Mouse (Mus musculus) layer of hippocampus, postnatal 36 days (tissue): ENCODE results near the gene Tpx2. TPM values are rescaled to one million over a fixed set of nuclear protein-coding genes. Genes with fewer than 3 reads are reported as not detected.

Source experiments
- DNase-seq, 2 experiments: peaks; one replicate each; pipeline ENCODE4 v3.0.0; 2022
- total RNA-seq, 2 experiments: library from RNA; stranded (reverse); gene quantifications; 2 replicates each; pipeline ENCODE4 v1.2.3; 2021

Gene Tpx2
- total RNA-seq, 2 experiments from 2014 or later: 2.0 to 3.1 TPM

DNA sequence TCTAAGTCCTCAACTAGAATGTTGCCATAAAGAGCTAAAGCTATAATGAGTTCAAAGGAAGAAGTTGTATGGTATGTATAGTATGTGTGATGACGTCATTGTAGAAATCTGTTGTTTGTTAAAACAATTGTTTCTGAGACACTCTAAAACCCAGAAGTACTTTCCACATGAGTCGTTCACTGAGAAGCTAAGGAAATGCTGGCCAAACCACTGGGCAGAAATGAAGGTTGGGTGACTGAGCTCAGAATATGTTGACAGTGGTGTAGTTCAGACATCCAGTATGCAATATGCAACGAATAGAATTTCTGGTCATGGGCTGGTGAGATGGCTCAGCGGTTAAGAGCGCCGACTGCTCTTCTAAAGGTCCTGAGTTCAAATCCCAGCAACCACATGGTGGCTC, 15.6 kb downstream of the Tpx2 start:
- no peak for DNase-seq

DNA sequence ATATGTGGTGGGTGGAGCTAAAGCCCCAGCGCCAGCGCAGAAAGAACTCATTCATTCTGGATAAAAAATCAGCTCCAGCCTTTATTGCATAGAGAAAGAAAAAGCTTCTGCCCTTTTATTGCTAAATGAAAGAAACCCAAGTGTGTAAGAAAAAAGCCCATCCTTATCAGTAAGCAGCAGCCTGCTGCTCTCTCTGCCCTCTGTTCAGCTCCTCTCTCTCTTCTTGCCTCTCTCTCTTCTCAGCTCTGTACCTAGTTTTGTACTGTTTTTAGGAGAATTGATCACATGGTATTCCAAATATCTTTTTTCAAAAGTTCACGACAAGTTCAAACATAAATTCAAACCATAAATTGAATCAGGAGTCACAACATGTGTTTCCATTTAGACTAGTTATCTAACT, 30.5 kb downstream of the Tpx2 start:
- no peak for DNase-seq

DNA sequence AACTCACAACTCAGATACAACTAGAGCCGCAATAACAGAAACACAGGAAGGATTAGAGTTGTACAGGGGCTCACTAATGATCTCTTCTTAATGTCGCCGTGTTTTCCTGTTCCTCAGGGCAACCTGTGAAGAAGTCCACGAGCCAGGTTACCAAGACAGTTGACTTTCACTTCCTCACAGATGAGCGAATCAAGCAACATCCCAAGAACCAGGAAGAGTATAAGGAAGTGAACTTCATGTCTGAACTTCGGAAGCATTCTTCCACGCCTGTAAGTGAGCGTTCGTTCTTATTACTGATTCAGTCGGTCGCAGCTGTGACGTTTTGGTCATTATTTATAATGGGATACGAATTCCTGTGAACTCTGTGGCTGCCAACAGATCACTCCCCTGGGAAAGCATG, 33.1 kb downstream of the Tpx2 start:
- no peak for DNase-seq

DNA sequence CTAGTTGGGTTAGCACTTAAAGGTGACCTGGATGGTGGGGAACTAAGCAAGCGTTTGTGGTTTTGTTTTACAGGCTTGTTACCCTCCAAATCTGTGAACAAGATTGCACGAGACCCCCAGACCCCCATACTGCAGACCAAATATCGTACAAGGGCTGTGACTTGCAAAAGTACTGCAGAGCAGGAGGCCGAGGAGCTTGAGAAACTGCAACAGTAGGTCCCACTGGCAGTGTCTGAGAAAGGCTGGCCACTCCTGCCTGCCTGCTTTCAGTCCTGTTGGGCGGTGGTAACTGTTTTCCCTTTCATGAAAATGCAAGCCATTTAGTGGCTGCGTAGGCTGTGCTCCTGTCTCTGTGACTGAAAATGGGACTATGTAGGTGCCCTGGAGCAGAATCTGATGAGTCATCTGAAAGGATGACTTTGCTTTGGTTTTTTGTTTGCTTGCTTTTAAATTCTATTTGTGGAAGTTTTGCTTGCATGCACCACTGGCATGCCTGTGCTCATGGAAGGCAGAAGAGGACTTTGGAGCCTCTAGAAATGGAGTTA, 36.4 kb downstream of the Tpx2 start:
- DNase-seq: peak in 1 of 2 experiments; percentile 5

DNA sequence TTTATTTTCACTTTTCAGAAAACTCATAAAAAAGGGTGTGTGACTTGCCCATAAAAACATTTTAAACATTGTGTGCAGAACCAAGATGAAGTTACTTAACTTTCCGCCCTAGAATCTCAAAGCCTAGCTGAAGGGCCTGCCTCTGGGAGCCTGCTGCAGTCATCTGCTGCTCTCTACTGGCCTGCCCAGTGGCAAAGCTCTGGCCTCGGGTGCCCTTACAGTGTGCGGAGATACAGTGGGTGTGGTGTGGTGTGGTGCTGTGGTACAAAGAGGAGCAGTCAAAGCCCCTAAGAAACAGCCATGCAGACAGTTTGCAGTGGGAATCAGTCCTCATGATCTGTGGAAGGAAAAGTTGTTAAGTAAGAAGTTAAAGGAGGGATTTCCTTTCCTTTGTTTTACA, 39.5 kb downstream of the Tpx2 start:
- DNase-seq: no peak

DNA sequence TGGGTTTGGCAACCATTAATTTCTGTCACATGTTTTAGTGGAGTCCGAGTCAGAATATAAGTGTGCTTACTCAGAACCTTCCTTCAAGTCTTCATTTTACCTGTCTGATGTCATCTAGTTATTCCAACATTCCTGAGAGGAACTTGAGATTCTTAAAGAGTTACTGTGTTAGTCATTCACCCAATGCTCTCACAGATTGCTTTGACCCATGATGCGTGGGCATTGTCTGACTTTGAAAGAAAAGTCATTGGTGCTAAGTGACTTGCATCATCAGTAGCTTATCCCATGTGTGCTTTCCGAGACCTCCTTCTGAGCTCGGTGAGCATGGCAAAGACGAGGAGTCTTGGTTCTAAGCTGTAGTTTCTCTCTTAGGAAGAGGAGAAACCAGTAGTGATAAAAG, 41.0 kb downstream of the Tpx2 start:
- DNase-seq: no peak

DNA sequence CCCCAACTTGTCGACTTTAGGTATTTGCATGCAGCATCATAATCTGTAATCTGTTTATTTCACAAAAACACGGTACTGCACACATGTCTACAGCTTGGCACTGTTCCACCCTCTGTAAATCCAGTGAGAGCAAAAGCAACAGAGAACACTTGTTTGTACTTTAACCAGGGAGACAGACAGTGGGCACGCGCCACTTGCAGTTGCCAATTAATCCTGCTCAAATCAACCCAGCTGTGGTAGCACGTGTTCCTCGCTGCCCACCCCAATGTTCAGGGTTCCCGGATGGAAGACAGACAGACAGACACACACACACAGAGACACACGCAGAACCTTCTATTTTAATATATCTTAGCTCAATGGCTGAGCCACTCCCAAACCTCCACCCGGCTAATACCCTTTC, 48.1 kb downstream of the Tpx2 start:
- no peak for DNase-seq

DNA sequence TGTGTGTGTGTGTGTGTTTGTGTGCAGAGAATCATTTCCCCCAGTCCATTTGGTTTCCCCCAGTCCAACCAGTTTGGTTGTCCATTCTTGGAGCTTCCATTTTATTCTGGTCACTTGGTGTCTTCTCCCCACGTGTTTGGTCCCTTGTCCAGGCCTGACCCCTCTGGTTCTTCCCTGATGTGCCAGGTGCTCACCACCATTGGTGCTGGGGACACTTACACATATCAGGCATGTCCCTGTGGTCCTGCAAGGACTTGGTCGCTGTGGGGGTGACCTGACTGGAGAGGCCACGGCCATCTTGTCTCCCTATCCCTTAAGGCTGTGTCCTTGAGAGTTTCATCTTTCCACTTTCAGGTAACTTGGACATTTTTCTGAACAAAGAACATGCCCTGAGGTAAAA, 49.2 kb downstream of the Tpx2 start:
- no peak for DNase-seq

DNA sequence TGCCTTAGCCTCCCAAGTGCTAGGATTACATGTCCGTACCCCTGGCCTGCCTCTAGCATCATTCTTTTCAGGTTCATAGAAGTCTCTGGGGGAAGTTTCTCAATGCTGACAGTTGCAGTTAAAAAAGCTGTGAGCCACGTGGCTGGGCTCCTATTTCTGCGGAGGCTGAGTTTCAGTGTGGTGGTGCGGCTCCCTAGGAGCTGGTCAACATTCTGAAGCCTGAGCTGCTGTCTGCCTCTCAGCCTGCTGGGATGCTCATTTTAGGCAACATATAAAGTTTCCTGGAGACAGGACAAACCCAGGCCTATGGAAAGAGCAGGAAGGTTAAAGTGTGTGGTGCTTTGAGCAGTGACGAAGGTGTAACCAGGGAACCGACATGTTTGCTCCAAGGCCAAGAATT, 51.2 kb downstream of the Tpx2 start:
- no peak for DNase-seq

DNA sequence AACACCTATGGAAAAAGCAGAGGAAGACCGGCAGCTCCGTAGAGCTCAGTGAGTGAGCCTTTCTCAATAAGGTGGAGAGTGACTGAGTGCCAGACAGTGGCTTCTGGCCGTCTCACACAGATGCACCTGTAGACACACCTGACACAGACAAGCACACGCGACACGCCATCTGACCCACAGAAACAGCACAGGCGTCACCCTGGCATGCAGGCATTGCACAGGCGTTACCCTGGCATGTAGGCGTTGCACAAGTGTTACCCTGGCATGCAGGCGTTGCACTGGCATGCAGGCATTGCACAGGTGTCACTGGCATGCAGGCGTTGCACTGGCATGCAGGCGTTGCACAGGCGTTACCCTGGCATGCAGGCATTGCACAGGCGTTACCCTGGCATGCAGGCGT, 53.5 kb downstream of the Tpx2 start:
- DNase-seq: no peak

DNA sequence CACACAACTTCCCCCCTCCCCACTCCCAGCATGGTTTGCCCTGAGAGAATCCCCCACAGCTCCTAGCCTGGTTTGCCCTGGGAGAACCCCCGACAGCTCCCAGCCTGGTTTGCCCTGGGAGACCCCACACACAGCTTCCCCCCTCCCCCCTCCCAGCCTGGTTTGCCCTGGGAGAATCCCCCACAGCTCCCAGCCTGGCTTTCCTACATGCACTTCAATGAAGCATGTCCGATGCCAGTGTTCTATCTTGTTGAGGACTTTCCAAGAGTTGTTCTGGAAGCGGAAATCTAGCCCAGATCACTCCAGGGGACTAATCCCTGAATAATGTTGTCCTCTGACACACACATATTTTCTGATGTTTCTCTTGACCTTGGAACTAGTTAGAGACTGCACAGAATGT, 54.9 kb downstream of the Tpx2 start:
- no peak for DNase-seq

DNA sequence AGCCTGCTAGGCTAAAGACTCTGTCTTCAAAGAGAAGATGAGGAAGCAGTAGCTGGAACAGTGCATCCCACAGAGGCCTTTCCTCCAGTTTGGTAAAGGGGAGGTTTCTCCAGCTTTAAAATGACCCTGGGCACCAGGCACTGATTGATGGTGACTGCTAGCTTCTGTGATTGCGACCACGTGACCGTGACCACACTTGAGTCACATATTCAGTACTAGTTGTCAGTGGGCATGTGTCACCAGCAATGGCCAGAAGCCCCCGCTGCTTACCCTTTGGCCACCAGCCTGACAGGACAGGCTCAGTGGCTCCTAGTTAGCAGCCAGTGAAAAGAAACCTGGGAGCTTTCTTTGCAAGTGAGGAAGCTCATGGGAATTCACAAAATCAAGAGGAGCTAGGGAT, 55.8 kb downstream of the Tpx2 start:
- no peak for DNase-seq

DNA sequence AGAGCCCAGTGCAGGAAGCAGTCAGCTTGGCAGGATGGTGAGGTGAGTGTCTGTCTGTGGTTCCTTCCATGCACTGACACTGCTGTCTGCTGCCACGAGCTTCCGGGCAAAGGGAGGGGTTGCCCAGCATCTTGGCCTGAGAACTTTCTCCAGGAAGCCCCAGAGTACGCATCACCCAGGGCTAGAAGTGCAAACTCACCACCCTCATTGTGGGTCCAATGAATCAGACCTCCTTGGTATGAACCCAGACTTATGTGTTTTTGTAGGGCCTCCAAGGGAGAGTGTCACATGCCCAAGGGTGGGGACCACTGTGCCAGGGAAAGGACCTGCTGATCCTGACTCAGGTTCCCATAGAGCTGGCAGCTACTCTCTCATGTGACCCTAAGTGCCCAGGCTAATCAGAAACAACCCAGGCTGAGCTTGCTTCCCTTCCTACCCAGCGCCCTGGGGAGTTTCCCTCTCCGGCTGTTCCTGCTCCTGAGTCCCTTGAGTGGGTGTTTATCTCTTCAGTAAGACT, 56.4 kb downstream of the Tpx2 start:
- DNase-seq: no peak

DNA sequence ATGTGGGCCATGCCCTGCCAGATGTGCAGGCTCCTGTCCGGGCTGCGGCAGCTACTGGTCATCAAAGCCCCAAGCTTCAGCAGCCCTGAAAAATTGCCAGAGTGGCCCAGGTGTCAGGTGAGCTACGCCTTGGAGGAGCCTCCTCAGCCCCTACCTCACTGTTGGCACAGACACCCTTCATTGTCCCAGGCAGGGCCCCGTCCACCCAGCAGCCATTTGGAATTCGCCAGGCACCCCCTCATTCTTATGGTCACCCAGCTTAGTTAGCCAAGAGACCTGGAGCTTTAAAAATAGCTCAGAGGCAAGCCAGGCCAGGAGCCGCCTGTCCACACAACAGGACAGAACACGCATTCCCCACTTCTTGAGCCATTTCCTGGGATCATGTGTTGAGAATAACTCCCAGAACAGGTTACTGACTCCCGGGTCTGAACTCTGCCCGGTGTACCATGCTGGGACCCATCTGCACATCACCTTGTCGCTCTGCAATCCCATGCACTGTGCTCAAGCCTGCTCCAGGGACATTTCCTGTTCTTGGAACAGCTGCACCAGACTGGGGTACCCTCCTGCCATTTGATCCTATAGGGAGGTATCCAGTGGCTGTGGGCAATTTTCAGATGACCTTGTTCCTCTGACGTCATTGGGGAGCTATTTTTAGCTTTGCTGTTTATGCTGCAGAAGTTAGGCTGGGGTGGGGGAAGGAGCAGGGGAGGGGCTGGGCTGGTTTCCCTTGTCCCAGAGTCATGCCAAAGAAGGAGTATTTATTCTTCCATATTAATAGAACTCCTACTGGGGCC, 57.5 kb downstream of the Tpx2 start:
- no peak for DNase-seq

DNA sequence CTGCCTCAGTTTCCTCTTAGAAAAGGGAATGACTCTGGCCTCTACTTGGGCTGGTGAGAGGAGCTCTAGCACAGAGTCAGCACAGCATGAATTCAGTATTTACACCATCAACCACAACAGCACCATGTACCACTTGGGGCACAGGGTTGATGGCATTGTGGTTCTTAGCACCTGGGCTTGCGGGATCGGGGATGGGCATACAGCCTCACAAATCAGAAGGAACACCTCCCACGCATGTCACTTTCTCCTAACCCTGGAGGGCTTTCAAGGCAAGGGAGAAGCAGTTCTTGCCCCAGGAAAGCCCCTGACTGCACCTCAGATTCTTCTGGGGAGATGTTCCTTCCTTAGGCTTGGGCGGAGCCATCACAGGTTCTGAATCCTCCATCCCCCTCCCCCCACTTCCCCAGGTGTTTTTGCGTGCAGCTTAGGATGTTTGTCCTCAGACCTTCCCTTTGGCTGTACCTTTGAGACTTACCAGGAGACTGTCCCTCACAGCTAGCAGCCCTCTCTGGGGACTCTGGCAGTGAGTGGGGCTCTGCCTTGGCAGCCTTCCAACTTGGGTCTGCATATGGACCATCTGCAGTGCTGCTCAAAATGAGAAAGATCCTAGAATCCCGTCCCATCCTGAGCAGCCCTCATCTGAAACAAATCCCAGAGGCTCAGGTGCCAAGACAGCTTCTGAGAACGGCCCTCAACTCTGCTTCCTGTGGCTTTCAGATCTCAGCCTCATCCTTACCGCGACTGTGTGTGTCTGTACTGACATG, 58.7 kb downstream of the Tpx2 start:
- no peak for DNase-seq

DNA sequence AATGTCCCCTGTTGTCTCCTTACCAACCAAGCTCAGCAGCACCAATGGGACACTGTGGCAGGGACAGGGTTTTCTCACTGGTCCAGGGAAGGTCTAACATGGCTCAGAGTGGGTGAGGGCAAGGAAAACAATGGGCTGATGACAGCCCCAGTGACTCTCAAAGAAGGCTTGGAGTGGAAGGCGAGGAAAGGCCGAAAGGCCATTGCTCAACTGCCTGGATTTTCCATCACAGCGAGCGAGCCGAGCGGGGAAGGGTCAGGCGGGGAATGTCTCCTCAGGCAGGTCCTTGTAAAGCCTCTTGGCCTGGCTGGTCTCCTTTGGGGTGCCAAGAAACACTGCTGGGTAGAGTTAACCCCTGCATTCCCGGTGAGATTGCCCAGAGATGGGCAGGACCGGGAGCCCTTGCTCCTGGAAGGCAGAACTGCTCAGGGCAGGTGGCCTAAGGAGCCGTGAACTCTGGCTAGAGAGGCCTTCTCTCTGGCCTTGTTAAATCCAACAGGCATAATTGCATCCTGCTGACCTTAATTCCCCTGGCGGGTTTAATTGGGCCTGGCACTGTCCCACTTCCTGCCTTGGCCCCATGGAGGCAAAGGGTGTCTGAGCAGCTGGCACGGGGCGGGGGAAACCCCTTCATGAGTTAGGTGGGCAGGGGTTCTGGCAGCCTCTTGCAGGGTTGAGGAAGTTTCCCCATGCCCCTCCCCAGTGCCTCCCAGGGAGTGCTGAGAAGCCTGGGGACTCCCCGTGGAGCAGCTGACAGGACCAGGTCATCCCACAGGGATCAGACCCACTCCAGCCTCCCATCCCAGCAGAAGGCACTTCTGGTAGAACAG, 59.6 kb downstream of the Tpx2 start:
- no peak for DNase-seq

DNA sequence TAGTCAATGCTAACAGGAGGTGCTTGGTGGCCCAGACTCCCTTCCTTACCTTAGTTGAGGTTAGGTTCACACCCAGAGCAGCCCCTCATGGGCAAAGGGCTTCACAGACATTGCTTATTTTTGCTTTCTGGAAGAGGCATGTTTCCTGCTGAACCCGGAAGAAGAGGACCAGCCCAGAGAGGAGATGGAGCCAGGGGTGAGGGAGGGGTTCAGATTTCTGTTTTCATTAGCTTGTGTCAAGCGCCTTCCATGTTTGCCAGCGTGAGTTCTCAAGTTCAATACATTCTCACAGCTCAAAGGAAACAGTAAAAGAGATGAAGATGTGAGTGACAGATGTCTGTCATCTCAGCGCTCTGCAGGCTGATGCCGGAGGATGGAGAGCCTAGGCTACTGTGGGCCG, 62.1 kb downstream of the Tpx2 start:
- no peak for DNase-seq

DNA sequence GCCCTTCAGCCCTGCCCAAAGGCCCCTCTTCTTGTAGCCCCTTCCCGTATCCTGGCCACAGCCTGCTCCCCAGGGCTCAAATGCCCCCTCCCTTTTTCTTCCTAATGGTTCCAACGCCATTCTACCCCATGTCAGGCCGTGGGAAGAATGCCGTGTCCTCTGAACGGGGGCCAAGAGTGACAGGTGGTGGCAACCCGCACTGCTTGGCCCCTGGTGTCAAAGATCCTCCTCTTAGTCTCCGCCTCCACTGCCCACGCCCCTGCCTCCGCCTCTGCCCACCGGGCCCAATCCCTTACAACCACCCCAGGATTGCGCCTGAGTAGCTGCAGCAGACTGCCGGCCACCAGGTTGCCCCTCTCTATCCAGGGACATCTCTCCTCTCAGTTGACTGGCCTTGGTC, 63.3 kb downstream of the Tpx2 start, which contains the start of gene Mylk2:
Gene Mylk2, plus strand, starts transcription at position 322 of the 400 bp plus-strand sequence.
- DNase-seq: no peak

DNA sequence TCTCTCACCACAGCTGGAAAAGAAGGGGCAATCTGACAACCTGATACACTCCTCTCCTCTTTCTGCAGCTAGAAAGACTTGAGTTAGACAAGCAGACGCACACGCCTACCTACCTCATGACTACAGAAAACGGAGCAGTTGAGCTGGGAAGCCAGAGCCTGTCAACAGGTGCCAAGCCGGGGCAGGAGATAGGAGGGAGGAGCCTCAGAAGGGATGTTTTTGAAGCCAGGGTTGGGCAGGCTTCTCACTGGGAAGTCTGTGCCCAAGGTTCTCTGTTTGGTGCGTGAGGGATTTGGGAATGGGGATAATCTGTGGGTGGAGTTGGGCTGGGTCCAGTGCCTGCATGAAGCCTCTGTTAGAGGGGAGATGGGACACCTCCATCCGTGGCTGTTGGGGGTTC, 63.7 kb downstream of the Tpx2 start:
- DNase-seq: no peak

DNA sequence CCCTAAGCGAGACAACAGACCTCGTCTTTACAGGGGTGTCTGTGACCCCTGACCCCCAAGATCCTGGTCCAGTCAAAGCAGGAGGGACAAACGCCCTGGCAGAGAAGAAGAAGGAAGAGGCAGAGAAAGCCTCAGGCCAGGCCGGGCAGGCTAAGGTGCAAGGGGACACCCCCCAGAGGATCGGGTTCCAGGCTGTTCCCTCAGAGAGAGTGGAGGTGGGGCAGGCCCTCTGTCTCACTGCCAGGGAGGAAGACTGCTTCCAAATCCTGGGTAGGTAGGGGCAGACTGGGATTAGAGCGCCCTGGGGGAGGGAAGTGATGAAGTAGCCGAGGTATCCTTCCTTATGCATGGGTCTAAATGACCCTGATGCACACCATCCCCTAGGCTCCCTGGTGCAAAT, 65.7 kb downstream of the Tpx2 start:
- no peak for DNase-seq

DNA sequence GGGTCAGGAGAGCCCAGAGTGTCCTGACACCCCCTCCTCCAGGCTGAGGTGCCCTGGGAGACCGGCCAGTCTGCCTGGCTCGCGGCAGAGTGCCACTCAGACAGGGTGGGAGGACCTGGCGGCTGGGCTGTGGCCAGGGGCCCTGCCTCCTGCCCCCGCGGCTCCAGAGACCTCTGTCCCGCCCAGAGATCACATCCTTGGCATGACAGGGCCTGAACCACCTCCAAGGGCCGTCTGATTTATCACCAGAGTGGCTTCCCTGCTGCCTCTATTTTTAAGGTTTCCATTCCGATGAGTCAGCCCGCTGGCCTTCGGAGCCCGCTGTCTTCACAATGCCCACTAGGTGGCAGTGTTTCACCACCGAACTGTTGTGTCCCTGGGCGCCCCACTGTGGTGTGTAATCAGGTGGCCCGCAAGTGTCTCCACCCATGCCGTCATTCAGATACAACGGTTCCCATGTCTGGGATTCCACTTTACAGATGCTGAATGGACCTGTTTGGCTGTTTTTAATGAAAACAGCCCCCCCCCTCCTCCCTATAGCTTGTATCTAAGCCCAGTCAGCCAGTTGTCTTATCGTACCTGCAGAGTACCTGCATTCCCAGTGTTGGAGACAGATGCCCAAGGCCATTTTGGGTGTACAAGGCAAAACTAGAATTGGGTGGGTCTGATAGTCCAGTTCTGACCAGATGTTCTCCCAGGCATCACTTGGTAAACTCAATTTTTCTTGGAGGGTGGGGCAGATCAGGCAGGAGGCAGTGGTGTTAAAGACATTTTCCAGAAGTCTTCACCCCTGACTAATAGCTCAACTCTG, 66.8 kb downstream of the Tpx2 start:
- peak; percentile 84 to 85 for DNase-seq

DNA sequence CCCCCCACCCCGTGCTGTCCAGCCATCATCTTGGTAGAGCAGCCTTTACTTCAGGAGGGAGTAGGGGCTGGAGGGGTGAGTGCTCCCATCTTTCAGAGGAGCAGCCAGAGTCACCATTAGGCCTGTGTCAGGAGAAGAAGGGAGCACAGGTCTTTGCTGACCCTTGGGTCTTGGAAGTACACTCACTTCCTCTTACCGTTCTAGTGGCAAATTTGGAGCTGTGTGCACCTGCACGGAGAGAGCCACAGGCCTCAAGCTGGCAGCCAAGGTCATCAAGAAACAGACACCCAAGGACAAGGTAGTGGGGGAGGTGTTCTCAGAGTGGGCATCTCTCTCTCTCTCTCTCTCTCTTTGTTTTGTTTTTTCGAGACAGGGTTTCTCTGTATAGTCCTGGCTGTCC, 67.7 kb downstream of the Tpx2 start:
- no peak for DNase-seq
